Mouse (Mus musculus) cerebellum, adult 2 months (tissue): ENCODE measurements around the gene Arid3c.

Experiments used
- CTCF ChIP-seq: fragments of 200-500 bp; IDR thresholded peaks from 2 replicates; pipeline ENCODE4 v1.5.1; 2011; ENCODE audit warnings: low read depth, mild to moderate bottlenecking, control low read depth, low read length, moderate library complexity, borderline replicate concordance; ENCODE audit not compliant: insufficient read depth
- POLR2A ChIP-seq: fragments of 200-500 bp; IDR thresholded peaks from 2 replicates; pipeline ENCODE4 v1.6.1; 2011; ENCODE audit warnings: low read length, control low read depth, borderline replicate concordance; ENCODE audit not compliant: insufficient read depth

- TF ChIP-seq CTCF (no peak), POLR2A (no peak)
These were observed 49.8 kb downstream of the Arid3c start for GRCm38 (mm10) chr4:41681176-41681575.
